ENCODE assay signal across 28 mouse cellular contexts in the genomic region with DNA sequence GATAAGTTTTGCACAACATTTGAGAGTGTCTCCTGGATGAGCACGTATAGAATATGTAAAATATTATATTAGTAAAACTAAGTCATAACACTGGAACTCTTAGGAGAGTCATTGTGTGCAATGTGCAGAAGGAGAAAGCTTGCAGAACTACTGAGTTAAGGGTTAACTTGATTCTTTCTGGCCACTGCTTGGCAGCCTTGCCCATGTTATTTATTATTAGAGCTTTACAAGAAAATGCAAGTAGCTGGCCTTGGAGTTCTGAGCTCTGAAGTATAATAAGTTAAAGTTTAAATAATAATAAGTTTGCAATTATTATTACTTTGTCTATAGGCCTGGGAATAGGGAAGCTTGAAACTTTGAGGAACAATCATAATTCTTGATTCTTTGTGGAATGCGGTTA.
"Had no signal": no experiment of that assay in that cellular context is flagged by ENCODE, and none has a peak within 500 bp of the region (broad histone marks: within the 10 kb centered on the region; RNA-seq: fewer than 3 reads in every experiment).

No protein-coding gene starts in this region.

- H3K4me3 ChIP-seq: embryonic facial prominence, embryonic 10.5 days; embryonic facial prominence, embryonic 12.5 days; embryonic facial prominence, embryonic 13.5 days; embryonic facial prominence, embryonic 15.5 days; erythroblast, embryonic 14.5 days; forebrain, embryonic 10.5 days; forebrain, embryonic 12.5 days; forebrain, embryonic 13.5 days; forebrain, embryonic 15.5 days; gastrocnemius, adult 2 months; heart, adult 2 months had no signal

- DNase-seq: cerebellum, adult 2 months; cerebellum, adult 8-10 months; cerebellum, adult 9-10 months; cerebellum, adult 9-11 months; cerebellum, postnatal 10 days; cerebellum, postnatal 14 days; cerebellum, postnatal 25 days; cerebellum, postnatal 36 days; embryo, embryonic 11 days; forebrain, postnatal 0 days; gastrocnemius, adult 2 months; gastrocnemius, postnatal 10 days; gastrocnemius, postnatal 14 days; gastrocnemius, postnatal 25 days; gastrocnemius, postnatal 36 days; heart, adult 18-20 months; heart, adult 2 months had no signal

- H3K9me3 ChIP-seq: embryonic facial prominence, embryonic 10.5 days; embryonic facial prominence, embryonic 12.5 days; embryonic facial prominence, embryonic 13.5 days; embryonic facial prominence, embryonic 15.5 days; forebrain, embryonic 10.5 days; forebrain, embryonic 12.5 days; forebrain, embryonic 13.5 days; forebrain, embryonic 15.5 days had no signal

- H3K4me2 ChIP-seq: embryonic facial prominence, embryonic 12.5 days; embryonic facial prominence, embryonic 13.5 days; embryonic facial prominence, embryonic 15.5 days; forebrain, embryonic 12.5 days; forebrain, embryonic 13.5 days; forebrain, embryonic 15.5 days had no signal

- H3K27ac ChIP-seq: embryonic facial prominence, embryonic 10.5 days; embryonic facial prominence, embryonic 12.5 days; embryonic facial prominence, embryonic 13.5 days; embryonic facial prominence, embryonic 15.5 days; forebrain, embryonic 10.5 days; forebrain, embryonic 12.5 days; forebrain, embryonic 13.5 days; forebrain, embryonic 15.5 days; gastrocnemius, adult 2 months; heart, adult 2 months had no signal

- H3K9ac ChIP-seq: embryonic facial prominence, embryonic 12.5 days; embryonic facial prominence, embryonic 13.5 days; embryonic facial prominence, embryonic 15.5 days; forebrain, embryonic 12.5 days; forebrain, embryonic 13.5 days; forebrain, embryonic 15.5 days; forebrain, postnatal 0 days had no signal

- H3K36me3 ChIP-seq: embryonic facial prominence, embryonic 10.5 days; embryonic facial prominence, embryonic 12.5 days; embryonic facial prominence, embryonic 13.5 days; embryonic facial prominence, embryonic 15.5 days; forebrain, embryonic 10.5 days; forebrain, embryonic 12.5 days; forebrain, embryonic 15.5 days had no signal

- H3K4me1 ChIP-seq: embryonic facial prominence, embryonic 10.5 days; embryonic facial prominence, embryonic 12.5 days; embryonic facial prominence, embryonic 13.5 days; embryonic facial prominence, embryonic 15.5 days; forebrain, embryonic 10.5 days; forebrain, embryonic 12.5 days; forebrain, embryonic 13.5 days; forebrain, embryonic 15.5 days had no signal

- H3K27me3 ChIP-seq: embryonic facial prominence, embryonic 12.5 days; embryonic facial prominence, embryonic 13.5 days; embryonic facial prominence, embryonic 15.5 days; forebrain, embryonic 12.5 days; forebrain, embryonic 13.5 days; forebrain, embryonic 15.5 days had no signal

- ATAC-seq: forebrain, embryonic 13.5 days; forebrain, embryonic 14.5 days; forebrain, embryonic 15.5 days; forebrain, embryonic 16.5 days; forebrain, postnatal 0 days had no signal
